Mouse (Mus musculus) embryonic facial prominence, embryonic 14.5 days (tissue): ENCODE data around the gene Lrrc8c. TPM values are rescaled to one million over a fixed set of nuclear protein-coding genes. Genes with fewer than 3 reads are reported as not detected.

Experiments used
- ATAC-seq: fragments of 200-750 bp; cut with Nextera tagmentation; 2 replicates; pipeline ENCODE4 v1.8.0; 2017; ENCODE audit warnings: low read depth, moderate number of reproducible peaks, moderate TSS enrichment
- DNase-seq: peaks from one replicate; pipeline ENCODE4 v3.0.0-alpha.2; 2015; ENCODE audit warnings: low spot score
- H3K27ac ChIP-seq: fragments of 300-500 bp; sonication (generic); replicated peaks from 2 replicates; pipeline ENCODE4 v1.5.1; 2014; ENCODE audit warnings: low read depth, mild to moderate bottlenecking, low read length, moderate library complexity
- H3K27me3 ChIP-seq: fragments of 300-500 bp; sonication (generic); replicated peaks from 2 replicates; pipeline ENCODE4 v1.6.1; 2014; ENCODE audit warnings: low read length; ENCODE audit not compliant: control insufficient read depth, insufficient read depth
- H3K36me3 ChIP-seq: fragments of 300-500 bp; sonication (generic); 2 replicates; pipeline ENCODE4 v1.6.1; 2014; ENCODE audit warnings: low read length, mixed read lengths; ENCODE audit not compliant: control insufficient read depth, insufficient read depth
- H3K4me1 ChIP-seq: fragments of 300-500 bp; sonication (generic); 2 replicates; pipeline ENCODE4 v1.6.1; 2014; ENCODE audit warnings: antibody characterized with exemption, low read length; ENCODE audit not compliant: control insufficient read depth, insufficient read depth
- H3K4me2 ChIP-seq: fragments of 300-500 bp; sonication (generic); 2 replicates; pipeline ENCODE4 v1.6.1; 2014; ENCODE audit warnings: low read depth, mild to moderate bottlenecking, low read length, moderate library complexity, mixed read lengths
- H3K4me3 ChIP-seq: fragments of 300-500 bp; sonication (generic); 2 replicates; pipeline ENCODE4 v1.5.1; 2014; ENCODE audit warnings: low read depth, mild to moderate bottlenecking, low read length
- H3K9ac ChIP-seq: fragments of 300-500 bp; sonication (generic); 2 replicates; pipeline ENCODE4 v1.6.1; 2014; ENCODE audit warnings: low read depth, mild to moderate bottlenecking, low read length, moderate library complexity, mixed read lengths
- H3K9me3 ChIP-seq: fragments of 300-500 bp; sonication (generic); 2 replicates; pipeline ENCODE4 v1.6.1; 2016; ENCODE audit warnings: low read length; ENCODE audit not compliant: control insufficient read depth
- WGBS: fragments of 180-500 bp; shearing (Covaris S2); extraction: QIAGEN DNeasy Blood & Tissue Kit; methylation state at CpG from one replicate; pipeline ENCODE4 v1.1.7; 2014; 5-methylcytosine and 5-hydroxymethylcytosine counted together
- polyA plus RNA-seq: library from polyadenylated mRNA; unstranded; fragments of >200 nt; fragmentation: Nextera tagmentation; extraction: Ambion mirVana; gene quantifications from 2 replicates; pipeline ENCODE4 v1.2.1, GENCODE M21; 2014

Gene Lrrc8c
- polyA plus RNA-seq, 1 experiment from 2014 or later, result 23.8 TPM

DNA sequence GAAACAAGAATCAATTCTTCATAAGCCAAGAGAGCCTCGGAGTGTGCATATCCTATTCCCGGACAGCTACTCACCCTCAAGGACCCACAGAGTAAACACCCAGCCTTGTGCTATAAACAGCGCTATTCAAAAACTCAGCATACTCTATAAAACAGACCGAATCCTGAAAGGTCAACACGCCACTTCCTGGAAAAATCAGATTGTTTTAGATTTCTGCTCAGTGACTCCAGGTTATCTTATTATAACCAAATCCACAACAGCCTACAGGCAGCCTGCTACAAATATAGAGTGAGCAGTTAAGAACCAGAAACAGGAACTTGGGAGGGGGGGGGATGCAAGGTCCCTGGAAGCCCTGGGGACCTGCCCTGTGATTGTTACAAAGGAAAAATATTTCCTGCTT lies 67.5 kb downstream of the Lrrc8c start:
- Histone ChIP-seq H3K9ac (no peak overlapping the region), H3K4me1 (0 out of 2 replicates have a peak, but pooled peaks cover 7% of the 10 kb centered on the region), H3K4me3 (no peak overlapping the region), H3K27ac (peak overlapping the region; percentile 59; the same call in 1 of the 2 replicates), H3K9me3 (no peaks in the 10 kb centered on the region), H3K4me2 (no peak overlapping the region), H3K36me3 (0 out of 2 replicates have a peak, but pooled peaks cover 10% of the 10 kb centered on the region), H3K27me3 (no peaks in the 10 kb centered on the region)
- WGBS, result 49% methylated on average over 5 of the region's 5 CpGs
- DNase-seq (peak; percentile 46), ATAC-seq (0 out of 2 replicates have a peak, but pooled peaks have one; percentile 45)

DNA sequence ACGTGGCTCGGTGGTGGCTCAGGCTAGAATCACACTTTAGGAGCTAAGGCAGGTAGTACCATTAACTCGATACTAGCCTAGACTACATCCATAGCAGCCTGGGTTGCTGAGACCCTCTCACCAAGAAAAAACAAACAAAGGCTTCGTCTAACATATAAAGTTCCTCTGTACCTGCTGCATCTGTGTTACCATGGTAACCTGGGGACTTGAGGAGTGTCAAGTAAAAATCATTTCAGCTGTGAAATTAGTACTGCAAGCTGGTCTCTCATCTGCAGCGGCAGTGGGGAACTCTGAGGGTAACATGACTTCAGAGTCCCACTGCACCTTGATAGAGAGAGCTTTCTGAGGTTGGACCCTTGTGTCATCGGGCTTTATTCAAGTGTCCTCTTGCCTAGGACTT lies 68.3 kb downstream of the Lrrc8c start:
- Histone ChIP-seq H3K27me3 (no peaks in the 10 kb centered on the region), H3K27ac (0 out of 2 replicates have a peak overlapping the region, but pooled peaks have one; percentile 48), H3K9me3 (no peaks in the 10 kb centered on the region), H3K4me2 (no peak overlapping the region), H3K9ac (no peak overlapping the region), H3K4me1 (0 out of 2 replicates have a peak, but pooled peaks cover 7% of the 10 kb centered on the region), H3K36me3 (0 out of 2 replicates have a peak, but pooled peaks cover 10% of the 10 kb centered on the region), H3K4me3 (no peak overlapping the region)
- DNase-seq (no peak), ATAC-seq (no peak)
- 59% methylated on average over 6 of the region's 6 CpGs for WGBS

DNA sequence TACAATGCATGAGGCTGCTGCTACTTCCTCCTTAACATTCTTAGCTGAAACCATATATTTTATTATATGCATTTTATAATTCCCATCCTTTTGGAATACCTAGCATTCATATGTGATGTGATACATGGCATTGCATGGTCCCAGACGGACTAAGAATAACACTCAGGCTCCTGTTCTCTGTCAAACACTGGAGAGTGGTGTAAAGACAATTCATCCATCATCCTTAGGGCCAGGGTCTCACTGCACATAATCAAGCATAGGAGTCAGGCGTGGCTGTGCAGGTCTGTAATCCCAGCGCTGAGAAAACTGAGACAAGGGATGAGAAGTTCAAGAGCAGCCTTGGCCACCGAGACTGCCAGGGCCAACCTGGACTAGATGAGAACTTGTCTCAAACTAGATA lies 69.5 kb downstream of the Lrrc8c start:
- no peak overlapping the region for H3K4me3 ChIP-seq

GRCm38 (mm10) chr5:105589119-105589518 lies 69.9 kb downstream of the Lrrc8c start:
- 82% methylated on average over 3 of the region's 3 CpGs for WGBS

More for the DNA sequence above, 69.5 kb downstream of the Lrrc8c start:
- Histone ChIP-seq H3K27ac (no peak overlapping the region), H3K9me3 (no peaks in the 10 kb centered on the region), H3K4me2 (no peak overlapping the region), H3K9ac (no peak overlapping the region), H3K4me1 (0 out of 2 replicates have a peak, but pooled peaks cover 7% of the 10 kb centered on the region), H3K36me3 (0 out of 2 replicates have a peak, but pooled peaks cover 10% of the 10 kb centered on the region), H3K27me3 (no peaks in the 10 kb centered on the region)
- ATAC-seq (no peak), DNase-seq (no peak)
- WGBS, result 76% methylated on average over 4 of the region's 4 CpGs

DNA sequence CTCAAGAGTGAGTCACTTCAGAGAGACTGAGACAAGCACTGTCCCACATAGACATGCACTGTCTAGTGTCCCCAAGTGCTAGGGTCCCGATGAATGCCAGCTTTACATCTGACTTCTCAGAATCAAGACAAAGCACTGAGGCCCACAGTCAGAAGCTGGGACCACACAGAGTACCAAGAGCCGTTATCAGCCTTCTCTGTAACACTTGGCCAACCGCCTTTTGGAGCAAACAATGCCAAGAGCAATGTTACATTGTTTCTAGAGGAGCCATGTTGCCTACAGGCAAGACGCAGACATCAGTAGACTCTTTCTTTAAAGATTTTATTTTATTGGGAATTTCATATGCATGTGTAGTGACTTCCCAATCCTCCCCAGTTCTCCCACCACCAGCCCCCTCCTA lies 73.2 kb downstream of the Lrrc8c start:
- H3K27me3 ChIP-seq, result no peaks in the 10 kb centered on the region
- 0 out of 2 replicates have a peak, but pooled peaks cover 3% of the 10 kb centered on the region for H3K36me3 ChIP-seq
- 77% methylated on average over 4 of the region's 4 CpGs for WGBS
- H3K9me3 ChIP-seq, result no peaks in the 10 kb centered on the region
- no peak overlapping the region for H3K9ac ChIP-seq
- no peak overlapping the region for H3K4me3 ChIP-seq
- no peak for ATAC-seq
- H3K4me1 ChIP-seq, result no peaks in the 10 kb centered on the region
- no peak overlapping the region for H3K4me2 ChIP-seq
- H3K27ac ChIP-seq, result no peak overlapping the region
- no peak for DNase-seq

More at GRCm38 (mm10) chr5:105589119-105589518, 69.9 kb downstream of the Lrrc8c start:
- DNase-seq, result no peak
- H3K4me3 ChIP-seq, result no peak overlapping the region
- H3K4me1 ChIP-seq, result 0 out of 2 replicates have a peak, but pooled peaks cover 7% of the 10 kb centered on the region
- no peak overlapping the region for H3K9ac ChIP-seq
- H3K27ac ChIP-seq, result no peak overlapping the region
- H3K4me2 ChIP-seq, result no peak overlapping the region
- 0 out of 2 replicates have a peak, but pooled peaks cover 10% of the 10 kb centered on the region for H3K36me3 ChIP-seq
- no peak for ATAC-seq
- H3K9me3 ChIP-seq, result no peaks in the 10 kb centered on the region
- no peaks in the 10 kb centered on the region for H3K27me3 ChIP-seq

DNA sequence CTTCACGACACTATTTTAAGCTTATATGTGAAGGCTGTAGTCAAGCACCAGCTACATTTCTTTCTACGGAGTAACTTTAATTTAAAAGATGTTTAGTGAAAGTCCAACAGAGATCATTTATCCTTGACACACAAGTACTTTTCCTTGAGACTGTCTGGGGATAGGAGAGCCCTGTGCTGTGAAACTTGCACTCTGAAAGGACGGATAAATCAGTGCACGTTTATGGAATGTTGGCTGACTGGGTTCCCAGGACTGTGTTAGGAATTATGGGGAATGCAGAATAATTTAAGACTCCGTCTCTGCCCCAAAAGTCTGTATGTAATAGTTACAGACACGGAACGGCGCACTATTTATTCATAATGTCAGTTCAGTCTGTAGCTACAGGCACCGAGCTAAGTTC lies 74.4 kb downstream of the Lrrc8c start:
- Histone ChIP-seq H3K4me2 (no peak overlapping the region), H3K27ac (no peak overlapping the region), H3K36me3 (0 out of 2 replicates have a peak, but pooled peaks cover 3% of the 10 kb centered on the region), H3K4me1 (no peaks in the 10 kb centered on the region), H3K27me3 (no peaks in the 10 kb centered on the region), H3K4me3 (no peak overlapping the region), H3K9me3 (no peaks in the 10 kb centered on the region), H3K9ac (no peak overlapping the region)
- WGBS, result 81% methylated on average over 9 of the region's 9 CpGs
- DNase-seq, result no peak
- ATAC-seq, result no peak

DNA sequence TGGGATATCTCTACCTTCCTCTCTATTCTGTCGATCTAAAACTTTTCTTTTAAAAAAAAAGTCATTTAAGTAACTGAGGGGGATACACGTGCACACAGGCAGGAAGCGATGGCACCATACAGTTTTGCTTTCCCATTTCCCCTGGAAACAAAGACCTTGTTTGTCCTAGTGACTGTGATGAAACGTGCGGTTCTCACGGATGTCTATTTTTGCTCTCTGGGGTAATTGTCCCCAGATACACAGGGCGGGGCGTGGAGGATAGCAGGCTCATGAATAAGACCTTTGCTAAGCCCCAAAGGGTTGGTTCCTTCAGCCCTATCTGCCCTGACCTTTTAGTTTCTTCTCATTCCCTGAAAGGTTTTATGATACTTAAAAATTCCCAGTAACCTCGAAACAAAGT lies 79.7 kb downstream of the Lrrc8c start:
- no peak for ATAC-seq
- Histone ChIP-seq H3K27ac (no peak overlapping the region), H3K4me1 (no peaks in the 10 kb centered on the region), H3K9me3 (no peaks in the 10 kb centered on the region), H3K27me3 (no peaks in the 10 kb centered on the region), H3K36me3 (no peaks in the 10 kb centered on the region), H3K4me3 (no peak overlapping the region), H3K4me2 (no peak overlapping the region), H3K9ac (no peak overlapping the region)
- DNase-seq, result peak; percentile 29
- WGBS, result 41% methylated on average over 9 of the region's 9 CpGs

- ATAC-seq (no peak), DNase-seq (no peak)
- no peaks in the 10 kb centered on the region for H3K27me3 ChIP-seq
- H3K4me1 ChIP-seq, result no peaks in the 10 kb centered on the region
- H3K36me3 ChIP-seq, result no peaks in the 10 kb centered on the region
- H3K4me2 ChIP-seq, result no peak overlapping the region
- no peak overlapping the region for H3K9ac ChIP-seq
- 49% methylated on average over 4 of the region's 4 CpGs for WGBS
- no peak overlapping the region for H3K27ac ChIP-seq
- no peaks in the 10 kb centered on the region for H3K9me3 ChIP-seq
- no peak overlapping the region for H3K4me3 ChIP-seq
Observed at GRCm38 (mm10) chr5:105599315-105599714, 80.1 kb downstream of the Lrrc8c start.

DNA sequence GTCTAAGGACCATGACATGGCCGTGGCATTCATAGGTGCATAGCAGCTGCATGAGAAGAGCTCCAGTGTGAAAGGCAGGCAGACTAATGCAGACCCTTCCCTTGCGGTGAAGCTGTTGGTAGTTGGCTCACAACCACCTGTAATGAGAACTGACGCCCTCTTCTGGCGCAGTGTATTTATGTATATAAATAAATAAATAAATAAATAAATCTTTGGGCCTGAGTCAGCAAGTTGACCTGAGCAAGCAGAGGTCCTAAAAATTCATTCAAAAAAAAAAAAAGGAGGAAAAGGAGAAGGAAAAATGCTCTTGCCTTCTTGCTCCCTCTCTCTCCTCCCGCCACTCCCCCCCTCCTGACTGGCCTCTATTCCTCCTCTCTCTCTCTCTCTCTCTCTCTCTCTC lies 81.8 kb downstream of the Lrrc8c start:
- H3K36me3 ChIP-seq, result no peaks in the 10 kb centered on the region
- no peak overlapping the region for H3K4me2 ChIP-seq
- H3K27me3 ChIP-seq, result no peaks in the 10 kb centered on the region
- ATAC-seq, result no peak
- H3K9ac ChIP-seq, result no peak overlapping the region
- no peaks in the 10 kb centered on the region for H3K9me3 ChIP-seq
- no peak overlapping the region for H3K4me3 ChIP-seq
- no peaks in the 10 kb centered on the region for H3K4me1 ChIP-seq
- no peak overlapping the region for H3K27ac ChIP-seq
- DNase-seq, result no peak
- 78% methylated on average over 4 of the region's 5 CpGs for WGBS
